Mouse (Mus musculus) forebrain, postnatal 0 days (tissue): ENCODE data around the gene Parp11. TPM values are rescaled to one million over a fixed set of nuclear protein-coding genes. Genes with fewer than 3 reads are reported as not detected.

Experiments used
- ATAC-seq: fragments of 200-750 bp; cut with Nextera tagmentation; 2 replicates; pipeline ENCODE4 v1.8.0; 2017; ENCODE audit warnings: mild to moderate bottlenecking, moderate library complexity
- DNase-seq: peaks from one replicate; pipeline ENCODE4 v3.0.0-alpha.2; 2015
- H3K27ac ChIP-seq: fragments of 300-500 bp; sonication (generic); 2 replicates; pipeline ENCODE4 v1.5.1; 2014; ENCODE audit warnings: low read depth, mild to moderate bottlenecking, antibody characterized with exemption, low read length, moderate library complexity, mixed read lengths
- H3K27me3 ChIP-seq: fragments of 300-500 bp; sonication (generic); 2 replicates; pipeline ENCODE4 v1.6.1; 2014; ENCODE audit warnings: mild to moderate bottlenecking, low read length, mixed read lengths; ENCODE audit not compliant: insufficient read depth
- H3K36me3 ChIP-seq: fragments of 300-500 bp; sonication (generic); 2 replicates; pipeline ENCODE4 v1.6.1; 2014; ENCODE audit warnings: mild to moderate bottlenecking, moderate library complexity; ENCODE audit not compliant: insufficient read depth
- H3K4me1 ChIP-seq: fragments of 300-500 bp; sonication (generic); 2 replicates; pipeline ENCODE4 v1.6.1; 2014; ENCODE audit warnings: antibody characterized with exemption; ENCODE audit not compliant: insufficient read depth
- H3K4me2 ChIP-seq: fragments of 300-500 bp; sonication (generic); 2 replicates; pipeline ENCODE4 v1.6.1; 2014; ENCODE audit warnings: low read depth, mild to moderate bottlenecking, moderate library complexity
- H3K4me3 ChIP-seq: fragments of 300-500 bp; sonication (generic); 2 replicates; pipeline ENCODE4 v1.5.1; 2014; ENCODE audit warnings: low read depth, low read length, mixed read lengths
- H3K9ac ChIP-seq: fragments of 300-500 bp; sonication (generic); 2 replicates; pipeline ENCODE4 v1.6.1; 2014; ENCODE audit warnings: mild to moderate bottlenecking
- H3K9me3 ChIP-seq: fragments of 300-500 bp; sonication (generic); 2 replicates; pipeline ENCODE4 v1.6.1; 2016; ENCODE audit warnings: low read length
- CTCF ChIP-seq: sonication (generic); IDR thresholded peaks from 2 replicates; pipeline ENCODE4 v1.5.1; 2016; ENCODE audit warnings: antibody characterized with exemption, control low read depth, low read depth
- WGBS: fragments of 180-500 bp; shearing (Covaris S2); extraction: QIAGEN DNeasy Blood & Tissue Kit; methylation state at CpG from one replicate; pipeline ENCODE4 v1.1.7; 2014; 5-methylcytosine and 5-hydroxymethylcytosine counted together
- polyA plus RNA-seq: library from polyadenylated mRNA; unstranded; fragments of >200 nt; fragmentation: Nextera tagmentation; extraction: Ambion mirVana; gene quantifications from 2 replicates; pipeline ENCODE4 v1.2.1, GENCODE M21; 2015
- total RNA-seq: library from RNA; depleted of rRNA; stranded (reverse); fragments of >200 nt; gene quantifications from 2 replicates; pipeline ENCODE4 v1.2.3, GENCODE M21; 2014

Parp11 gene
- total and polyA plus RNA-seq, 2 experiments from 2014 or later, result 45.8 to 60.9 TPM

DNA sequence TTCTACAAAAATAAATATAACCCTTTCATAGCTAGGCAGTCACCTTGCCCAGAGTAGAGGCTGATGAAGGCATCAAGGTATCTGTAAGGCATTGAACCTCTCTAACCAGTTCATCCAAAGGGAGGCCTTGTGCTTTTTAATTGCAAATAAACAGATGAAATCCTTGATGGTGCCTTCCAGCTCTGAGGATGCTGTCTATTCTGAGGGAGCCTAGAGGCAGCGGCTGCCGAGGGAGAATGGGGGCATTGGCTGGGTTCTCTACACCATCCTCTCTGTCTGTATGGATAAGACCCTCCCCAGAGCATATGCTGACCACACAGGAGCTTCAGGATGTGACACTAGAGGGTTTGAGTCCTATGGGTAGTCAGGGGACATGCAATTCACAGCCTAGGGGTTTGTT, 28.3 kb upstream of the Parp11 start:
- ATAC-seq, result peak; percentile 24
- no peaks in the 10 kb centered on the region for H3K27me3 ChIP-seq
- no peaks in the 10 kb centered on the region for H3K36me3 ChIP-seq
- no peak overlapping the region for H3K4me2 ChIP-seq
- no peaks in the 10 kb centered on the region for H3K4me1 ChIP-seq
- no peak for DNase-seq
- H3K9me3 ChIP-seq, result no peaks in the 10 kb centered on the region
- H3K4me3 ChIP-seq, result no peak overlapping the region
- no peak for TF ChIP-seq CTCF
- no peak overlapping the region for H3K9ac ChIP-seq
- 22% methylated on average over 2 of the region's 2 CpGs for WGBS
- H3K27ac ChIP-seq, result peak overlapping the region; percentile 70

DNA sequence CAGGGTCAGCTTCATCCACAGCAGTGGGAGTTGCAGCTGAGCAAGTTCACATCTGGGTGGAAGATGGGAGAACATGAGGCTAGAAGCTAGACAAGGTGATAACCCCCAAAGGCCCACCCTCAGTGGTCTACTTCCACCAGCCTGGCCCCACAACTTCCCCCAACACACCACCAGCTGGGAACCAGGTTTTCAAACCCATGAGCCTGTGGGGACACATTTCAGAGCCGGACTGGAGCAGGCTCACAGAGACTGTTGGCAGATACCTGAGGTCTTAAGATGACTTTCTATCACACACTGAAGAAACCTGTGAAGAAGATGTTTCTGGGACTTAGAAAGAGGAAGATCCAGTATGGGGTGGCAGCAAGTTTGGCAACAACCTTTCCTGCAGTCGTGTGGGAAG, 26.5 kb upstream of the Parp11 start:
- Histone ChIP-seq H3K4me3 (no peak overlapping the region), H3K9ac (no peak overlapping the region), H3K36me3 (no peaks in the 10 kb centered on the region), H3K4me1 (no peaks in the 10 kb centered on the region), H3K27me3 (no peaks in the 10 kb centered on the region), H3K4me2 (no peak overlapping the region), H3K9me3 (no peaks in the 10 kb centered on the region), H3K27ac (no peak overlapping the region)
- ATAC-seq, result no peak
- no peak for DNase-seq
- TF ChIP-seq CTCF, result no peak
- 78% methylated on average over 2 of the region's 2 CpGs for WGBS

DNA sequence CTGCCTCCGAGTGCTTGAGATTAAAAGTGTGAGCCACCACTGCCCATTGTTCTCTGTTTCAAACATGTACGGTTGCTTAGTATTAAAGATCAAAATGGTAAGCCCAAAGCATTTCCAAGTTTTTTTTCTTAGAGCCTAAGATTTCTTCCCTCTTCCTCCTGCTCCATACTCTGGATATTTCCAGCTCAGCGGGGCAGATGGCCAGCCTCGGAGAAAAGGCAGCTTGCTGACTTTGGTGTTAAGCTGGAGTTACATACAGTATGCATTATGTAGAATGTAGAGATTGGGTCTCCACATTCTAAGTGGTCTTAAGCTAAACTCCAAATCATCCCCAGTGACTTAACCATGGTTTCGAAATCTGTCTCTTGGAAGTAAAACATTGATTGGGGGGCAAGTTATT, 21.5 kb upstream of the Parp11 start:
- Histone ChIP-seq H3K27ac (no peak overlapping the region), H3K9ac (no peak overlapping the region), H3K4me2 (no peak overlapping the region), H3K4me1 (no peaks in the 10 kb centered on the region), H3K36me3 (no peaks in the 10 kb centered on the region), H3K4me3 (no peak overlapping the region), H3K27me3 (no peaks in the 10 kb centered on the region), H3K9me3 (no peaks in the 10 kb centered on the region)
- WGBS, result 61% methylated on average over 5 of the region's 5 CpGs
- ATAC-seq, result no peak
- DNase-seq, result no peak
- no peak for TF ChIP-seq CTCF

DNA sequence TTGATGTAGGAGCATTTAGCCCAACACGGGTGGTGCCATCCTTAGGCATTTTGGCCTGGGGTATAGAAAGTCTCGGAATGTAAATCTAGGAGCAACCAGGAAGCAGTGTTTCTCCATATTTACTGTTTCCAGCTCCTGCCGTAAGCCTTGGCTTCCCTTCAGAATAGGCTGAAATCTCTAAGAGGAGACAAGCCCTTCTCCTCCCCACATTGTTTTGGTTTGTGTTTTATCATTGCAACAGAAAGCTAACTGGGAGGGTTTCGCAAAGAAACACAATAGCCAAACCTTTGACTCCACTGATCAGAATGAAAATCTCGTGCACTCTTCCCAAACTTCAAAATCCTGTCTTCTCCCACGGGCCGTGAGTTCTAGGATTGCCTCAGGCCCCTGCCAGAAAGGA, 15.9 kb upstream of the Parp11 start:
- TF ChIP-seq CTCF, result no peak
- Histone ChIP-seq H3K4me1 (no peaks in the 10 kb centered on the region), H3K27ac (no peak overlapping the region), H3K9me3 (no peaks in the 10 kb centered on the region), H3K27me3 (no peaks in the 10 kb centered on the region), H3K4me3 (no peak overlapping the region), H3K36me3 (no peaks in the 10 kb centered on the region), H3K4me2 (no peak overlapping the region), H3K9ac (no peak overlapping the region)
- DNase-seq (no peak), ATAC-seq (no peak)
- WGBS, result 80% methylated on average over 7 of the region's 7 CpGs

DNA sequence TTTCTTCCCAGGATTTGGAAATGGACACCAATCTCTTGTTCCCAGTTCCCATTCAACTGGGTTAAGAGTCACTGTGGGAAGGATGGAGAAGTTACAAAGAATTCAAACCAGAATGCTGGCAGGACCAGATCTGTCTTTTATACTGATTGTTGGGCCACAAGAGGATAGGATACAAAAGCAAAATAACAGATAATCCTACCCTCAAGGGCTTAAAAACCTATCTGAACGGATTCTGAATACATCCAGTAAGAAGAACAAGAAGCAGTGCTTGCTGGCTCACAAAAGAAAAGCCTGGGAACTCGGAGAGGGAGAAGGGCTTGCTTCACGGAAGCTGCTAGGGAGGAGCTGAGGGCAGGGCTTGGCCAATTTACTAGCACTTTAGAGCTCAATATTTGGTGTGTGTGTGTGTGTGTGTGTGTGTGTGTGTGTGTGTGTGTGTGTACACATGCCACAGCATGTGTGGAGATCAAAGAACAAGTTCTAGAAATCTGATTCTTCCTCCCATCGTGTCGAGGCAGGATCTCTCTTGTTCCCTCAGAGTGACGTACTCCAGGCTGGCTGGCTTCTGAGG, 15.4 kb upstream of the Parp11 start:
- H3K4me1 ChIP-seq, result no peaks in the 10 kb centered on the region
- H3K27me3 ChIP-seq, result no peaks in the 10 kb centered on the region
- WGBS, result 26% methylated on average over 6 of the region's 6 CpGs
- DNase-seq (no peak), ATAC-seq (no peak)
- H3K9ac ChIP-seq, result no peak overlapping the region
- TF ChIP-seq CTCF, result no peak
- no peaks in the 10 kb centered on the region for H3K36me3 ChIP-seq
- H3K27ac ChIP-seq, result no peak overlapping the region
- H3K4me2 ChIP-seq, result no peak overlapping the region
- H3K4me3 ChIP-seq, result no peak overlapping the region
- H3K9me3 ChIP-seq, result no peaks in the 10 kb centered on the region

DNA sequence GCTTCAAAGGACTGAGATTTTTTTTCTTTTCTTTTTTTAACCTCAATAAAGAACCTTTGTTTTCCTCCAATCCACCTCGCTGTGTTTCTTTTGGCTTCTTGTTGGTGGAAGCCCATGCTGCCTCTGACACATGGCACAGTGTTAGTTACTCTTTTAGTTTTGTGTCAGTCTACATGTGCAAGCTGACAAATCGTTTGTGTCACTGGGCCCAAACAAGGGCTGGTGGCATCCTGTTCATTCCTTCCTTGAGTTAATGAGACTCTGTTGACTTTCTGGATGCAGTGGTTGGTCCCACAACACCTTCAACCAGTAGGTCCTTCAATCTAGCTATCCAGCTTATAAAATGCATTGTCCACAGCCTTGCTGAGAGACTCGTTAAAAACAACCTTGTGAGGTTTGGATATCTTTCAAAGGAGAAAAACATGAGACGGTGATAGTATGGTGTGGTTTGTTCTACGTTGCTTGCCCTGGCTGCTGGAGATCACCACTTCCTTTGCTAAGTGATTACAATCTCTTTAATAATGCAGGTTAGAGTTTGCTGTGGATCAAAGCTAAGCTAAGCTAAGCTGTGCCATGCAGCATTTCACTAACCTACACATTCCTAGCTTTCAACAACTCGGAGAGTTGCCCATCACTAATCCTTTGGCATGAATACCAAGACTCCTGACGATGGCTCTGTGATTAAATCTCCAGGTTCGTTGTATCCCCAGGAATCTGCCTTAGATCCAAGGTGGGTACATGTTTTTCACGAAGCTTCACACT, 12.6 kb upstream of the Parp11 start:
- WGBS, result 65% methylated on average over 9 of the region's 9 CpGs
- Histone ChIP-seq H3K27me3 (no peaks in the 10 kb centered on the region), H3K4me1 (no peaks in the 10 kb centered on the region), H3K36me3 (no peaks in the 10 kb centered on the region), H3K4me3 (no peak overlapping the region), H3K4me2 (no peak overlapping the region), H3K27ac (no peak overlapping the region), H3K9me3 (no peaks in the 10 kb centered on the region), H3K9ac (no peak overlapping the region)
- no peak for ATAC-seq
- TF ChIP-seq CTCF, result no peak
- no peak for DNase-seq

DNA sequence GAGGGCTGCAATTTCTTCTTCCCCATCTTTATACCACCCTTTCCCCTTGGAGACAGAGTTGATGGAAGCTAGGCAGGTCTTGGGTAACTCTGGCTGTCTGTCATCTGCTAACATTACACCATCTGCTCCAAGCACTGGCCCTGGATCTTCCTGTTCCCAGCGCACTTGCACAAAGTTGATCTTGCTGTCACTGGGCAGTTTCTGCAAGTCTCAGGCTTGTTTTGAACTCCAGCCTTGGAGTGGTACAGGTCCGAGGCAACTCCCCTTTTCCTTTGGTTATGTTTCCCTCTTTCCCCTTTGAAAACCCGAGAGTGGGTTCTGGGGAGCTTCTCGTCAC, 12.0 kb upstream of the Parp11 start:
- TF ChIP-seq CTCF, result no peak
- WGBS, result 82% methylated on average over 4 of the region's 4 CpGs
- Histone ChIP-seq H3K4me2 (no peak overlapping the region), H3K27ac (no peak overlapping the region), H3K4me3 (no peak overlapping the region), H3K9ac (no peak overlapping the region), H3K9me3 (no peaks in the 10 kb centered on the region), H3K27me3 (no peaks in the 10 kb centered on the region), H3K4me1 (0 out of 2 replicates have a peak, but pooled peaks cover 3% of the 10 kb centered on the region), H3K36me3 (no peaks in the 10 kb centered on the region)
- ATAC-seq (no peak), DNase-seq (no peak)
